Mouse (Mus musculus) ES-E14 (cell line): ENCODE results near the gene Slc37a2. TPM values are rescaled to one million over a fixed set of nuclear protein-coding genes. Genes with fewer than 3 reads are reported as not detected.
A peak's percentile ranks its signal among the peaks of the same experiment; 100 is the strongest.

ENCODE experiments used
- DNase-seq: peaks from one replicate; pipeline ENCODE4 v3.0.0-alpha.2; 2013; ENCODE audit warnings: low read depth, low spot score
- H3K27ac ChIP-seq: 2 replicates; pipeline ENCODE4 v1.5.1; 2012; ENCODE audit warnings: low read depth, mild to moderate bottlenecking, low read length, moderate library complexity, mixed read lengths; ENCODE audit not compliant: poor library complexity, insufficient read depth, severe bottlenecking
- H3K36me3 ChIP-seq: 2 replicates; pipeline ENCODE4 v1.6.1; 2012; ENCODE audit warnings: mild to moderate bottlenecking, low read length, moderate library complexity, mixed read lengths; ENCODE audit not compliant: control insufficient read depth, poor library complexity, insufficient read depth, severe bottlenecking
- H3K4me1 ChIP-seq, 2 experiments: fragments of 150-350 bp in 1 of 2; sonication (generic) in 1 of 2; 2 replicates each; pipeline ENCODE4 v1.6.1; 2012; ENCODE audit warnings: low read length in 2 of 2, mild to moderate bottlenecking in 1 of 2, mixed read lengths in 1 of 2; ENCODE audit not compliant: control insufficient read depth in 2 of 2, insufficient read depth in 2 of 2, poor library complexity in 1 of 2
- H3K4me3 ChIP-seq, 2 experiments: fragments of 150-350 bp in 1 of 2; sonication (generic) in 1 of 2; 2 replicates each; pipeline ENCODE4 v1.5.1; 2012; ENCODE audit warnings: low read length in 2 of 2, low read depth in 1 of 2, mild to moderate bottlenecking in 1 of 2, mixed read lengths in 1 of 2; ENCODE audit not compliant: insufficient read depth in 1 of 2, poor library complexity in 1 of 2, severe bottlenecking in 1 of 2
- H3K9ac ChIP-seq: 2 replicates; pipeline ENCODE4 v1.6.1; 2012; ENCODE audit warnings: low read depth, mild to moderate bottlenecking, low read length, mixed read lengths; ENCODE audit not compliant: poor library complexity, insufficient read depth, severe bottlenecking
- H3K9me3 ChIP-seq: fragments of 150-350 bp; sonication (generic); 2 replicates; pipeline ENCODE4 v1.6.1; 2012; ENCODE audit warnings: low read depth, mild to moderate bottlenecking, low read length; ENCODE audit not compliant: control insufficient read depth, insufficient read depth
- CHD2 ChIP-seq: IDR thresholded peaks from 2 replicates; pipeline ENCODE4 v1.6.1; 2014; ENCODE audit warnings: mild to moderate bottlenecking, low read depth, low read length, inconsistent platforms
- HCFC1 ChIP-seq: IDR thresholded peaks from 2 replicates; pipeline ENCODE4 v1.6.1; 2012; ENCODE audit warnings: low read length, inconsistent platforms, borderline replicate concordance; ENCODE audit not compliant: insufficient read depth
- MAFK ChIP-seq: IDR thresholded peaks from 2 replicates; pipeline ENCODE4 v1.6.1; 2014; ENCODE audit warnings: mild to moderate bottlenecking, low read depth, low read length, inconsistent platforms; ENCODE audit not compliant: insufficient read depth
- ZC3H11A ChIP-seq: IDR thresholded peaks from 2 replicates; pipeline ENCODE4 v1.6.1; 2012; ENCODE audit warnings: low read depth, mild to moderate bottlenecking, inconsistent platforms, low read length, borderline replicate concordance
- ZNF384 ChIP-seq: IDR thresholded peaks from 2 replicates; pipeline ENCODE4 v1.6.1; 2012; ENCODE audit warnings: low read depth, low read length, inconsistent platforms
- in situ Hi-C, 2 experiments: fragments of 600-800 bp; cut with MboI; formaldehyde crosslinking; loops; one replicate each; pipeline ENCODE4 v1.15.1; 2025; ENCODE audit warnings: low sequenced_read_pairs in 2 of 2, inconsistent platforms in 1 of 2; ENCODE audit not compliant: unreplicated experiment in 2 of 2
- total RNA-seq: library from RNA; depleted of rRNA; stranded (reverse); fragments of 300-350 nt; gene quantifications from 2 replicates; pipeline ENCODE4 v1.2.3, GENCODE M21; 2012

Slc37a2 gene
- total RNA-seq, 1 experiment: 5.8 TPM

- in situ Hi-C loops: loop anchor here in 1 of 2 experiments (5.0 kb wide), 1 partner anchor 333 kb away; no protein-coding TSS in a partner anchor
- no peak for TF ChIP-seq ZNF384
- TF ChIP-seq ZC3H11A: peak; percentile 88
- no peak for DNase-seq
Measured at GRCm38 (mm10) chr9:37229880-37230325, 25.6 kb downstream of the Slc37a2 start.

GRCm38 (mm10) chr9:37225581-37225980 lies 30.0 kb downstream of the Slc37a2 start:
- in situ Hi-C loops: loop anchor here in 1 of 2 experiments (5.0 kb wide), 1 partner anchor 328 kb away; no protein-coding TSS in a partner anchor
- no peak overlapping the region for H3K9ac ChIP-seq
- H3K9me3 ChIP-seq: no peaks in the 10 kb centered on the region
- H3K27ac ChIP-seq: no peak overlapping the region
- TF ChIP-seq HCFC1: no peak
- no peak for TF ChIP-seq ZC3H11A
- no peak for TF ChIP-seq CHD2
- TF ChIP-seq ZNF384: no peak
- TF ChIP-seq MAFK: no peak
- no peak overlapping the region for H3K4me3 ChIP-seq
- no peak for DNase-seq
- H3K36me3 ChIP-seq: no peaks in the 10 kb centered on the region
- no peaks in the 10 kb centered on the region for H3K4me1 ChIP-seq

More at GRCm38 (mm10) chr9:37229880-37230325, 25.6 kb downstream of the Slc37a2 start:
- Histone ChIP-seq H3K4me3 (no peak overlapping the region), H3K9ac (no peak overlapping the region), H3K27ac (no peak overlapping the region), H3K9me3 (no peaks in the 10 kb centered on the region), H3K4me1 (peaks cover 0 to 3% of the 10 kb centered on the region in 2 experiments; a peak in 1 of 4 replicates), H3K36me3 (no peaks in the 10 kb centered on the region)

- no peaks in the 10 kb centered on the region for H3K9me3 ChIP-seq
- H3K27ac ChIP-seq: no peak overlapping the region
- no peaks in the 10 kb centered on the region for H3K36me3 ChIP-seq
- no peak overlapping the region for H3K4me3 ChIP-seq
- TF ChIP-seq CHD2: no peak
- TF ChIP-seq ZC3H11A: no peak
- no peak for TF ChIP-seq MAFK
- TF ChIP-seq HCFC1: no peak
- TF ChIP-seq ZNF384: no peak
- in situ Hi-C loops: no loop called here
- peaks cover 0 to 4% of the 10 kb centered on the region in 2 experiments; a peak in 2 of 4 replicates for H3K4me1 ChIP-seq
- no peak for DNase-seq
- no peak overlapping the region for H3K9ac ChIP-seq
Measured at GRCm38 (mm10) chr9:37220755-37221154, 34.8 kb downstream of the Slc37a2 start.

- no peaks in the 10 kb centered on the region for H3K9me3 ChIP-seq
- no peak for TF ChIP-seq MAFK
- no peak for TF ChIP-seq ZNF384
- TF ChIP-seq CHD2: no peak
- TF ChIP-seq HCFC1: no peak
- no peak for TF ChIP-seq ZC3H11A
- H3K4me1 ChIP-seq: peaks cover 0 to 4% of the 10 kb centered on the region in 2 experiments; a peak in 2 of 4 replicates
- H3K36me3 ChIP-seq: no peaks in the 10 kb centered on the region
- in situ Hi-C loops: no loop called here
- DNase-seq: no peak
- no peak overlapping the region for H3K9ac ChIP-seq
- no peak overlapping the region for H3K4me3 ChIP-seq
- no peak overlapping the region for H3K27ac ChIP-seq
Measured at GRCm38 (mm10) chr9:37214327-37215060, 41.0 kb downstream of the Slc37a2 start.
